Mouse (Mus musculus) intestine, postnatal 0 days (tissue): Measurements from ENCODE around the gene Tmem119. TPM values are rescaled to one million over a fixed set of nuclear protein-coding genes. Genes with fewer than 3 reads are reported as not detected.

Source experiments
- ATAC-seq: fragments of 200-750 bp; cut with Nextera tagmentation; 2 replicates; pipeline ENCODE4 v1.8.0; 2017; ENCODE audit warnings: mild to moderate bottlenecking, moderate TSS enrichment, moderate library complexity
- H3K27ac ChIP-seq: fragments of 300-500 bp; sonication (generic); 2 replicates; pipeline ENCODE4 v1.5.1; 2014; ENCODE audit warnings: mild to moderate bottlenecking, low read depth, low read length, moderate library complexity
- H3K27me3 ChIP-seq: fragments of 300-500 bp; sonication (generic); replicated peaks from 2 replicates; pipeline ENCODE4 v1.6.1; 2014; ENCODE audit warnings: low read length, mixed read lengths; ENCODE audit not compliant: control insufficient read depth, insufficient read depth
- H3K36me3 ChIP-seq: fragments of 300-500 bp; sonication (generic); 2 replicates; pipeline ENCODE4 v1.6.1; 2014; ENCODE audit warnings: mild to moderate bottlenecking, moderate library complexity; ENCODE audit not compliant: control insufficient read depth, insufficient read depth
- H3K4me1 ChIP-seq: fragments of 300-500 bp; sonication (generic); replicated peaks from 2 replicates; pipeline ENCODE4 v1.6.1; 2014; ENCODE audit warnings: antibody characterized with exemption, low read length, mixed read lengths; ENCODE audit not compliant: control insufficient read depth, insufficient read depth
- H3K4me2 ChIP-seq: fragments of 300-500 bp; sonication (generic); replicated peaks from 2 replicates; pipeline ENCODE4 v1.6.1; 2014; ENCODE audit warnings: low read depth, mild to moderate bottlenecking, moderate library complexity
- H3K4me3 ChIP-seq: fragments of 300-500 bp; sonication (generic); 2 replicates; pipeline ENCODE4 v1.5.1; 2014; ENCODE audit warnings: low read depth, low read length
- H3K9ac ChIP-seq: fragments of 300-500 bp; sonication (generic); 2 replicates; pipeline ENCODE4 v1.6.1; 2014; ENCODE audit warnings: mild to moderate bottlenecking, low read depth, low read length
- H3K9me3 ChIP-seq: fragments of 300-500 bp; sonication (generic); 2 replicates; pipeline ENCODE4 v1.6.1; 2016; ENCODE audit warnings: mixed run types; ENCODE audit not compliant: control insufficient read depth
- CTCF ChIP-seq: sonication (generic); IDR thresholded peaks from 2 replicates; pipeline ENCODE4 v1.5.1; 2016; ENCODE audit warnings: low read depth, mild to moderate bottlenecking, control low read depth, antibody characterized with exemption, moderate library complexity
- WGBS: fragments of 180-500 bp; shearing (Covaris S2); extraction: QIAGEN DNeasy Blood & Tissue Kit; methylation state at CpG from one replicate; pipeline ENCODE4 v1.1.7; 2014; 5-methylcytosine and 5-hydroxymethylcytosine counted together
- polyA plus RNA-seq: library from polyadenylated mRNA; unstranded; fragments of >200 nt; fragmentation: Nextera tagmentation; extraction: Ambion mirVana; gene quantifications from 2 replicates; pipeline ENCODE4 v1.2.1, GENCODE M21; 2015

Tmem119 gene
- polyA plus RNA-seq, 1 experiment from 2014 or later, result 23.0 TPM

DNA sequence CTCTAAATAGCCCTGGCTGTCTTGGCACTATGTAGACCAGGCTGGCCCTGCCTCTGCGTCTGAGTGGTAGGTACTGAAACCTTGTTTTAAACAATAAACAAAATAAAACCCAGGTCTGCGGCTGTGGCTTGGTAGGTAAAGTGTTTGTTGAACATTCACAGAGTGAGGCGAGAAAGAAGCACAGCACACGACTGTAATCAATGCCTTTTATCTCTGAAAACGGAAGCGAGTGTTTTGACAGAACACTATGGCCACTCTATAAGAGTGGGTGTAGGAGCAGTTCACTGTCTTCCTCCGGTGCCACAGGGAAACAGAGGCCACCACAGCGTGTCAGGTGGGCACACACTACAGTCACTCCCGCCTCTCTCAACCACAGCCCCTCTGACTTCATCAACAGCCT is 41.9 kb upstream of the Tmem119 start:
- Histone ChIP-seq H3K27ac (no peak overlapping the region), H3K36me3 (peaks cover 59% of the 10 kb centered on the region), H3K4me3 (no peak overlapping the region), H3K9me3 (no peaks in the 10 kb centered on the region), H3K4me2 (no peak overlapping the region), H3K4me1 (no peaks in the 10 kb centered on the region), H3K9ac (no peak overlapping the region), H3K27me3 (no peaks in the 10 kb centered on the region)
- WGBS, result 79% methylated on average over 9 of the region's 9 CpGs
- TF ChIP-seq CTCF, result no peak
- no peak for ATAC-seq

- no peaks in the 10 kb centered on the region for H3K4me1 ChIP-seq
- no peak overlapping the region for H3K27ac ChIP-seq
- 64% methylated on average over 23 of the region's 23 CpGs for WGBS
- H3K4me3 ChIP-seq, result no peak overlapping the region
- H3K27me3 ChIP-seq, result no peaks in the 10 kb centered on the region
- peaks cover 52% of the 10 kb centered on the region for H3K36me3 ChIP-seq
- no peak for ATAC-seq
- no peak overlapping the region for H3K9ac ChIP-seq
- no peaks in the 10 kb centered on the region for H3K9me3 ChIP-seq
- no peak overlapping the region for H3K4me2 ChIP-seq
- no peak for TF ChIP-seq CTCF
Measured at GRCm38 (mm10) chr5:113841243-113842225, 41.2 kb upstream of the Tmem119 start.

DNA sequence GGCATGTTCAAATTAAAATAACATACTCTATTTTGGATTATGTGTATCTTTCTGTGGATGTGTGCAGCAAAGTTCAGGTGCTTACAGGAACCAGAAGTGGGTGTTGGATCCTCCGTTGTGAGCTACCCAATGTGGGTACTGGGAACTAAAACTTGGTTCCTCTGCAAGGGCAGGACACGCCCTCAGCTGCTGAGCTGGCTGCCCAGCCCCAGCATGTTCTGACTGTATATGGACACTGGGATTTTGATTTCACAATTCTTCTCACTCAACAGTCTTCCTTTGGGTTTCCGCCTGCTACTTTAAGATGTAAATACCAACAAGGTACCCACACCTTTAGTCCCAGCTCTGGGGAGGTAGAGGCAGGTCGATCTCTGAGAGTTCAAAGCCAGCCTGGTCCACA is 40.1 kb upstream of the Tmem119 start:
- H3K9me3 ChIP-seq, result no peaks in the 10 kb centered on the region
- no peak overlapping the region for H3K9ac ChIP-seq
- H3K27ac ChIP-seq, result no peak overlapping the region
- no peak overlapping the region for H3K4me2 ChIP-seq
- H3K4me3 ChIP-seq, result no peak overlapping the region
- ATAC-seq, result no peak
- 91% methylated on average over 4 of the region's 4 CpGs for WGBS
- H3K36me3 ChIP-seq, result peaks cover 41% of the 10 kb centered on the region
- TF ChIP-seq CTCF, result no peak
- H3K4me1 ChIP-seq, result no peaks in the 10 kb centered on the region
- no peaks in the 10 kb centered on the region for H3K27me3 ChIP-seq

- no peak overlapping the region for H3K4me2 ChIP-seq
- WGBS, result 79% methylated on average over 10 of the region's 10 CpGs
- no peak for ATAC-seq
- H3K9ac ChIP-seq, result no peak overlapping the region
- no peak overlapping the region for H3K27ac ChIP-seq
- H3K4me3 ChIP-seq, result no peak overlapping the region
- no peak for TF ChIP-seq CTCF
- no peaks in the 10 kb centered on the region for H3K9me3 ChIP-seq
- H3K27me3 ChIP-seq, result no peaks in the 10 kb centered on the region
- H3K36me3 ChIP-seq, result peaks cover 9% of the 10 kb centered on the region; the same call in 1 of the 2 replicates
- H3K4me1 ChIP-seq, result no peaks in the 10 kb centered on the region
Measured at GRCm38 (mm10) chr5:113836961-113837360, 36.6 kb upstream of the Tmem119 start.

DNA sequence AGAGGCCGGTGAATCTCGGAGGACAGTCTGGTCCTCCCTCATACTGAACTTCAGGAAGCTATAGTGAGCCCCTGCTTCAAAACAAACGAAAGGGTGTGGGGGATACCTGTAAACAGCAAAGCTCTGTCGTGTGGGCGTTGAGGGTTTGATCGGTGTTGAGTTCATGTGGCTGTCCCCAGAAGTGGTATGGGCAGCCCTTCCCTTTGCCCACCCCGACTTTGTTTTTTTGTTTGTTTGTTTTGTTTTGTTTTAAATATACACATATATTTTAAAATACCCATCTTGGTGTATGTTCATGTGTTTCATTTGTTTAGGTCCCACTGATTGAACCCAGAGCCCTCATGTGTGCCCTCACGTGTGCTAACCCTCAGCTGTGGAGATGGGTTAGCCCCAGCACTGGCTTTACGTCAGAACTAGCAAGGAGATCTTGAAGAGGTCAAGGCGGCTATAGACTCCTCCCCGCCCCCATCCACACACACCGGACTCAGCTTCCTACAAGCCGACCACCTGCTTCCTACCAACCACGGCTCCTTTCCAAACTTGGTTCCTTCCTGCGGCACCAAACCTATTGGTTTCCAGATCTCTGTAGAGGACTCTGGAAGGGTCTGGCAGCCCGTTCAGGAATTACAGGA is 33.1 kb upstream of the Tmem119 start:
- Histone ChIP-seq H3K4me2 (no peak overlapping the region), H3K27me3 (no peaks in the 10 kb centered on the region), H3K4me1 (no peaks in the 10 kb centered on the region), H3K9me3 (no peaks in the 10 kb centered on the region), H3K36me3 (no peaks in the 10 kb centered on the region), H3K9ac (no peak overlapping the region), H3K4me3 (no peak overlapping the region), H3K27ac (no peak overlapping the region)
- WGBS, result 56% methylated on average over 16 of the region's 16 CpGs
- no peak for TF ChIP-seq CTCF
- no peak for ATAC-seq

DNA sequence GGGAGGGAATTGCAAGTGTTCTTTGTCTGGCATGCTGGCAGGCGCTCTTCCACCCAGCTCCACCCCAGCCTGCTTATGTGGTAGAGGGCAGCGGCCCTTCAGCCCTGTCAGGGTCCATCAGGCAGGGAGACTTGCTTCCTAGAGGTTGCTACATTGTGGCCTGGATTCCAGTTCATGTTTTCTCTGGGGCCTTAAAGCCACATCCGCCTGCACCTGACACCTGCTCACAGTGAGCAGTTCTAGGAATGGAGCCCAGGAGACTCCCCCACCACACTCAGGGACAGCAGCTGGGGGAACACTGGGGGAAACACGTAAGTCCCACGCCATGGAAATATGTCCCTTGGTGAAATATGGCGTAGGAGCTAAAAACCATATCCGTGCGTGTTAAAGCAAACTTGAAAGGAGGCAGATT is 32.2 kb upstream of the Tmem119 start, which contains the start of gene Selplg:
TSS of gene Selplg (minus strand) at position 155 of the 412 bp plus-strand sequence.
- H3K4me3 ChIP-seq, result no peak within 1 kb of the TSS
- no peaks in the 10 kb centered on the region for H3K4me1 ChIP-seq
- H3K9ac ChIP-seq, result no peak within 1 kb of the TSS
- H3K4me2 ChIP-seq, result no peak within 1 kb of the TSS
- 35% methylated on average over 8 of the region's 8 CpGs for WGBS
- H3K9me3 ChIP-seq, result no peaks in the 10 kb centered on the region
- no peaks in the 10 kb centered on the region for H3K27me3 ChIP-seq
- ATAC-seq, result no peak
- TF ChIP-seq CTCF, result no peak
- H3K36me3 ChIP-seq, result no peaks in the 10 kb centered on the region
- H3K27ac ChIP-seq, result no peak within 1 kb of the TSS
